Mouse (Mus musculus) embryonic facial prominence, embryonic 11.5 days (tissue): Measurements from ENCODE around the gene Mctp2. TPM values are rescaled to one million over a fixed set of nuclear protein-coding genes. Genes with fewer than 3 reads are reported as not detected.
A peak's percentile ranks its signal among the peaks of the same experiment; 100 is the strongest.

Source experiments
- ATAC-seq: fragments of 200-750 bp; cut with Nextera tagmentation; replicated peaks from 2 replicates; pipeline ENCODE4 v1.8.0; 2017; ENCODE audit warnings: low read depth; ENCODE audit not compliant: insufficient number of reproducible peaks, low FRiP score, low TSS enrichment
- DNase-seq: peaks from one replicate; pipeline ENCODE4 v3.0.0-alpha.2; 2015; ENCODE audit warnings: low spot score
- H3K27ac ChIP-seq: fragments of 300-500 bp; sonication (generic); replicated peaks from 2 replicates; pipeline ENCODE4 v1.5.1; 2014; ENCODE audit warnings: mild to moderate bottlenecking, low read depth, low read length, control low read depth
- H3K27me3 ChIP-seq: fragments of 300-500 bp; sonication (generic); 2 replicates; pipeline ENCODE4 v1.6.1; 2014; ENCODE audit warnings: mild to moderate bottlenecking, low read length, moderate library complexity, mixed read lengths; ENCODE audit not compliant: control insufficient read depth, insufficient read depth
- H3K36me3 ChIP-seq: fragments of 300-500 bp; sonication (generic); replicated peaks from 2 replicates; pipeline ENCODE4 v1.6.1; 2014; ENCODE audit warnings: low read depth, mild to moderate bottlenecking, low read length, moderate library complexity, mixed read lengths; ENCODE audit not compliant: control insufficient read depth, insufficient read depth
- H3K4me1 ChIP-seq: fragments of 300-500 bp; sonication (generic); 2 replicates; pipeline ENCODE4 v1.6.1; 2014; ENCODE audit warnings: low read length, mixed read lengths; ENCODE audit not compliant: control insufficient read depth, insufficient read depth
- H3K4me2 ChIP-seq: fragments of 300-500 bp; sonication (generic); 2 replicates; pipeline ENCODE4 v1.6.1; 2014; ENCODE audit warnings: low read depth, mild to moderate bottlenecking, control low read depth, low read length, moderate library complexity
- H3K4me3 ChIP-seq: fragments of 300-500 bp; sonication (generic); 2 replicates; pipeline ENCODE4 v1.5.1; 2014; ENCODE audit warnings: low read depth, low read length, control low read depth
- H3K9ac ChIP-seq: fragments of 300-500 bp; sonication (generic); replicated peaks from 2 replicates; pipeline ENCODE4 v1.6.1; 2014; ENCODE audit warnings: mild to moderate bottlenecking, control low read depth, low read length
- H3K9me3 ChIP-seq: fragments of 300-500 bp; sonication (generic); replicated peaks from 2 replicates; pipeline ENCODE4 v1.6.1; 2016; ENCODE audit warnings: mild to moderate bottlenecking, low read length, inconsistent platforms, mixed read lengths; ENCODE audit not compliant: control insufficient read depth
- WGBS: fragments of 180-500 bp; shearing (Covaris S2); extraction: QIAGEN DNeasy Blood & Tissue Kit; methylation state at CpG from one replicate; pipeline ENCODE4 v1.1.7; 2014; 5-methylcytosine and 5-hydroxymethylcytosine counted together
- polyA plus RNA-seq: library from polyadenylated mRNA; unstranded; fragments of >200 nt; fragmentation: Nextera tagmentation; extraction: Ambion mirVana; gene quantifications from 2 replicates; pipeline ENCODE4 v1.2.1, GENCODE M21; 2014

The Mctp2 gene
- 0.52 and 0.66 TPM in 2 replicates for polyA plus RNA-seq

- no peaks in the 10 kb centered on the region; the same call in 1 of the 2 replicates for H3K4me1 ChIP-seq
- peak within 1 kb of the TSS; percentile 54 for H3K4me3 ChIP-seq
- H3K4me2 ChIP-seq, result peak within 1 kb of the TSS; percentile 98
- WGBS, result under 1% methylated on average over 28 of the region's 28 CpGs
- no peak within 1 kb of the TSS for H3K27ac ChIP-seq
- peak; percentile 72 for DNase-seq
- no peaks in the 10 kb centered on the region for H3K9me3 ChIP-seq
- ATAC-seq, result peak; percentile 76
- H3K36me3 ChIP-seq, result no peaks in the 10 kb centered on the region
- peaks cover 5% of the 10 kb centered on the region for H3K27me3 ChIP-seq
- H3K9ac ChIP-seq, result peak within 1 kb of the TSS; percentile 32
Measured at GRCm38 (mm10) chr7:72306382-72306841, at the start of gene Mctp2. Mctp2 (minus strand) TSS chr7:72306608.

GRCm38 (mm10) chr7:72345901-72346300, 39.5 kb upstream of the Mctp2 start:
- no peak for DNase-seq
- Histone ChIP-seq H3K36me3 (no peaks in the 10 kb centered on the region), H3K27ac (no peak overlapping the region), H3K4me1 (no peaks in the 10 kb centered on the region), H3K4me2 (no peak overlapping the region), H3K9ac (no peak overlapping the region), H3K4me3 (no peak overlapping the region), H3K27me3 (no peaks in the 10 kb centered on the region), H3K9me3 (no peaks in the 10 kb centered on the region)
- ATAC-seq, result no peak

GRCm38 (mm10) chr7:72343751-72344150, 37.3 kb upstream of the Mctp2 start:
- Histone ChIP-seq H3K9me3 (no peaks in the 10 kb centered on the region), H3K27ac (no peak overlapping the region), H3K4me2 (no peak overlapping the region), H3K9ac (no peak overlapping the region), H3K4me3 (no peak overlapping the region), H3K4me1 (no peaks in the 10 kb centered on the region), H3K36me3 (no peaks in the 10 kb centered on the region), H3K27me3 (no peaks in the 10 kb centered on the region)
- WGBS, result 74% methylated on average over 2 of the region's 2 CpGs
- DNase-seq (peak; percentile 17), ATAC-seq (no peak)

- no peak overlapping the region for H3K4me2 ChIP-seq
- 57% methylated on average over 2 of the region's 2 CpGs for WGBS
- no peak overlapping the region for H3K9ac ChIP-seq
- ATAC-seq (no peak), DNase-seq (no peak)
- H3K4me3 ChIP-seq, result no peak overlapping the region
- H3K36me3 ChIP-seq, result no peaks in the 10 kb centered on the region
- no peaks in the 10 kb centered on the region for H3K9me3 ChIP-seq
- no peaks in the 10 kb centered on the region for H3K4me1 ChIP-seq
- no peak overlapping the region for H3K27ac ChIP-seq
- no peaks in the 10 kb centered on the region for H3K27me3 ChIP-seq
Measured at GRCm38 (mm10) chr7:72342822-72343221, 36.4 kb upstream of the Mctp2 start.

- H3K9me3 ChIP-seq, result no peaks in the 10 kb centered on the region
- DNase-seq (no peak), ATAC-seq (no peak)
- no peak overlapping the region for H3K27ac ChIP-seq
- H3K4me1 ChIP-seq, result no peaks in the 10 kb centered on the region
- WGBS, result 73% methylated on average over 5 of the region's 5 CpGs
- H3K9ac ChIP-seq, result no peak overlapping the region
- H3K36me3 ChIP-seq, result no peaks in the 10 kb centered on the region
- no peak overlapping the region for H3K4me2 ChIP-seq
- no peaks in the 10 kb centered on the region for H3K27me3 ChIP-seq
- H3K4me3 ChIP-seq, result no peak overlapping the region
Measured at GRCm38 (mm10) chr7:72325961-72326360, 19.6 kb upstream of the Mctp2 start.

GRCm38 (mm10) chr7:72320906-72321305, 14.5 kb upstream of the Mctp2 start:
- ATAC-seq (no peak), DNase-seq (no peak)
- Histone ChIP-seq H3K27me3 (no peaks in the 10 kb centered on the region), H3K4me2 (no peak overlapping the region), H3K27ac (no peak overlapping the region), H3K9me3 (no peaks in the 10 kb centered on the region), H3K9ac (no peak overlapping the region), H3K4me3 (no peak overlapping the region), H3K36me3 (no peaks in the 10 kb centered on the region), H3K4me1 (no peaks in the 10 kb centered on the region)
- 81% methylated on average over 4 of the region's 4 CpGs for WGBS

GRCm38 (mm10) chr7:72320441-72320840, 14.0 kb upstream of the Mctp2 start:
- Histone ChIP-seq H3K4me2 (no peak overlapping the region), H3K4me1 (no peaks in the 10 kb centered on the region), H3K36me3 (no peaks in the 10 kb centered on the region), H3K4me3 (no peak overlapping the region), H3K27me3 (no peaks in the 10 kb centered on the region), H3K9me3 (no peaks in the 10 kb centered on the region), H3K27ac (no peak overlapping the region), H3K9ac (no peak overlapping the region)
- ATAC-seq (no peak), DNase-seq (no peak)
- WGBS, result 59% methylated on average over 4 of the region's 4 CpGs

GRCm38 (mm10) chr7:72314395-72315060, 8.1 kb upstream of the Mctp2 start:
- ATAC-seq, result no peak
- Histone ChIP-seq H3K36me3 (no peaks in the 10 kb centered on the region), H3K27ac (no peak overlapping the region), H3K27me3 (no peaks in the 10 kb centered on the region), H3K4me3 (no peak overlapping the region), H3K9ac (no peak overlapping the region), H3K4me2 (no peak overlapping the region), H3K9me3 (no peaks in the 10 kb centered on the region), H3K4me1 (no peaks in the 10 kb centered on the region)
- no peak for DNase-seq
- 85% methylated on average over 9 of the region's 9 CpGs for WGBS
